In the genomic region with DNA sequence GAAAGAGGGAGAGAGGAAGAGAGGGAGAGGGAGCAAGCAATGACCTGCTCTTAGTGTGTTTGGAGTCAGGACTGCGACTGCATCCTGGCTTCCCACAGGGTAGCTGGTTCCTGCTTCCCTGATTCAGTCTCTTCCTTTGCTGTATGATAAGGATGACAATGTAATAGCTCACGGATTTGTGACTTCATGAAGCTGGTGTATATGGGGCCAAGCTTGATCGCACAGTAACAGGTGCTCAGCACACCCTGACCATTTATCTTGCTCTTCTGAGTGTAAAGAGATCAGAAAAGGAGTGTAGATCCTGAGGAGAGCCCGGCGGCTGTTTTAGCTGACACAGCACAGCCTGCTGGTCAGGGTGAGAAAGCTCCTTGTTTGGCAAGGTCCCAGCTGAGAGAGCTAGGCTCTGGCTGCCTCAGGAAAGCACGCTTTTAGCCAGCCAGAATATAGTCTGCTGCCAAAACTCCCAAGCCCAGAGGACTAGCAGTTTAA, we compare ENCODE assay signal across 8 mouse cellular contexts.
DNase-seq lines count a peak whose midpoint lies in the region; ATAC-seq and TF ChIP-seq lines count a peak whose summit lies in the region.

No protein-coding gene starts in this region.

- TF ChIP-seq EP300 in stomach, postnatal 0 days (optimal IDR thresholded peaks at IDR 0.05), result no peak

- WGBS in heart, embryonic 11.5 days (ENCODE audit: insufficient replicate concordance), result 21% methylated on average over 6 of the region's 6 CpGs
- WGBS in kidney, embryonic 15.5 days, result 20% methylated on average over 6 of the region's 6 CpGs
- WGBS in limb, embryonic 13.5 days, result 28% methylated on average over 6 of the region's 6 CpGs
- WGBS in stomach, postnatal 0 days, result 10% methylated on average over 6 of the region's 6 CpGs

- H3K27ac ChIP-seq in heart, embryonic 11.5 days (ENCODE audit: low read depth, low read length), result no peak overlapping the region
- H3K27ac ChIP-seq in kidney, embryonic 15.5 days, result no peak overlapping the region
- no peak overlapping the region for H3K27ac ChIP-seq in limb, embryonic 13.5 days
- no peak overlapping the region for H3K27ac ChIP-seq in stomach, postnatal 0 days (replicated peaks)

- H3K36me3 ChIP-seq in heart, embryonic 11.5 days (ENCODE audit: control insufficient read depth, insufficient read depth, low read length), result no peaks in the 10 kb centered on the region
- H3K36me3 ChIP-seq in kidney, embryonic 15.5 days, result no peaks in the 10 kb centered on the region
- no peaks in the 10 kb centered on the region for H3K36me3 ChIP-seq in limb, embryonic 13.5 days
- H3K36me3 ChIP-seq in stomach, postnatal 0 days (ENCODE audit: control insufficient read depth, insufficient read depth, low read length), result no peaks in the 10 kb centered on the region

- H3K9ac ChIP-seq in heart, embryonic 11.5 days (ENCODE audit: low read depth, low read length), result no peak overlapping the region
- no peak overlapping the region for H3K9ac ChIP-seq in kidney, embryonic 15.5 days
- no peak overlapping the region for H3K9ac ChIP-seq in limb, embryonic 13.5 days
- H3K9ac ChIP-seq in stomach, postnatal 0 days (ENCODE audit: low read length), result no peak overlapping the region

- no peaks in the 10 kb centered on the region for H3K9me3 ChIP-seq in heart, embryonic 11.5 days (replicated peaks; ENCODE audit: control insufficient read depth, low read length)
- no peaks in the 10 kb centered on the region for H3K9me3 ChIP-seq in kidney, embryonic 15.5 days (replicated peaks)
- H3K9me3 ChIP-seq in limb, embryonic 13.5 days, result no peaks in the 10 kb centered on the region
- no peaks in the 10 kb centered on the region for H3K9me3 ChIP-seq in stomach, postnatal 0 days (ENCODE audit: control insufficient read depth, low read length)

- no peaks in the 10 kb centered on the region for H3K27me3 ChIP-seq in heart, embryonic 11.5 days (ENCODE audit: control insufficient read depth, insufficient read depth, low read length)
- no peaks in the 10 kb centered on the region for H3K27me3 ChIP-seq in kidney, embryonic 15.5 days
- no peaks in the 10 kb centered on the region for H3K27me3 ChIP-seq in limb, embryonic 13.5 days
- H3K27me3 ChIP-seq in stomach, postnatal 0 days (ENCODE audit: control insufficient read depth, insufficient read depth, low read length), result no peaks in the 10 kb centered on the region

- TF ChIP-seq CTCF in stomach, postnatal 0 days (IDR thresholded peaks at IDR 0.05; ENCODE audit: low read depth), result peak; percentile 87

- ATAC-seq in heart, embryonic 11.5 days (replicated peaks; ENCODE audit: insufficient number of reproducible peaks, low FRiP score, low TSS enrichment), result peak; percentile 49
- peak; percentile 79; the same call in 1 of the 2 replicates for ATAC-seq in kidney, embryonic 15.5 days (replicated peaks; ENCODE audit: low FRiP score)
- ATAC-seq in limb, embryonic 13.5 days (ENCODE audit: low FRiP score, low read depth), result peak; percentile 94
- peak; percentile 87 for ATAC-seq in stomach, postnatal 0 days (ENCODE audit: low FRiP score, low TSS enrichment)

- peak; percentile 94 for DNase-seq in 3T3-L1 (ENCODE audit: low read depth, low spot score)
- DNase-seq in adrenal gland, postnatal 36 days, result peak; percentile 84 to 89
- peak; percentile 21 for DNase-seq in fat pad, adult 2 months (ENCODE audit: extremely low read depth, low read depth, low spot score)
- peak; percentile 49 for DNase-seq in neural tube, embryonic 10.5 days (ENCODE audit: extremely low spot score, low spot score)
- DNase-seq in stomach, postnatal 0 days (ENCODE audit: low spot score), result peak; percentile 76

- no peak overlapping the region for H3K4me3 ChIP-seq in heart, embryonic 11.5 days (ENCODE audit: low read depth, low read length)
- no peak overlapping the region for H3K4me3 ChIP-seq in kidney, embryonic 15.5 days (replicated peaks)
- H3K4me3 ChIP-seq in limb, embryonic 13.5 days, result no peak overlapping the region
- no peak overlapping the region for H3K4me3 ChIP-seq in stomach, postnatal 0 days (ENCODE audit: low read depth, low read length)

- no peak overlapping the region for H3K4me2 ChIP-seq in heart, embryonic 11.5 days
- no peak overlapping the region for H3K4me2 ChIP-seq in kidney, embryonic 15.5 days
- H3K4me2 ChIP-seq in limb, embryonic 13.5 days (replicated peaks), result no peak overlapping the region
- no peak overlapping the region for H3K4me2 ChIP-seq in stomach, postnatal 0 days (replicated peaks; ENCODE audit: low read depth)

- H3K4me1 ChIP-seq in heart, embryonic 11.5 days (ENCODE audit: control insufficient read depth, insufficient read depth, low read length), result no peaks in the 10 kb centered on the region
- H3K4me1 ChIP-seq in kidney, embryonic 15.5 days, result no peaks in the 10 kb centered on the region
- H3K4me1 ChIP-seq in limb, embryonic 13.5 days, result peaks cover 9% of the 10 kb centered on the region
- no peaks in the 10 kb centered on the region for H3K4me1 ChIP-seq in stomach, postnatal 0 days (replicated peaks; ENCODE audit: control insufficient read depth, insufficient read depth)

Comparison
In these comparisons a context has a peak if more than half of its experiments do, and no peak if none do; other contexts are left out.
1. DNase-seq: peak in every context shown above with its lines; median percentile 94 in 3T3-L1; 86 in adrenal gland, postnatal 36 days; 76 in stomach, postnatal 0 days; 49 in neural tube, embryonic 10.5 days; 21 in fat pad, adult 2 months.